Mouse (Mus musculus) WW6 (cell line): ENCODE measurements around the gene Gps1.
"Not testable (repeated sequence)": the region's sequence is repeated elsewhere in the genome, so short reads cannot be mapped to it uniquely, and the experiment has no call there.

Experiments used
- DNase-seq: peaks from one replicate; pipeline ENCODE4 v3.0.0-alpha.2; 2013; ENCODE audit warnings: low read depth, low spot score

Gene Gps1

DNA sequence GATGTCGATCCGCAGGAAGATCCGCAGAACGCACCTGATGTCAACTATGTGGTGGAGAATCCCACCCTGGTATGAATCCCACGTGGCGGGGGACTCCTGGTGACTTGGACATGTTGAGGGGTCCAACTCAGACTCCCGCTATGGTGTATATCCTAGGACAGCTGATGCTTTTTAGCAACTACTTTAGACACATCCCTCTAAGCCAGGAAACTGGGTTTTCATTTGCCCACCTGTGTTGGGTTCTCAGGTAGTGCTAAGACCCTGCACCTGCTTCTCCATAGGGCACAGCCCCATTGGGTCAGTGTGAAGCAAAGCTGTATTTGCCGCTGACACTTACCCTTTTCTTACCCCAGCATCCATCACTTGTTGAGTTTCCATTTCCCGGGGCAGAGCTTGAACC is 1.1 kb downstream of the Gps1 start:
- no peak for DNase-seq

DNA sequence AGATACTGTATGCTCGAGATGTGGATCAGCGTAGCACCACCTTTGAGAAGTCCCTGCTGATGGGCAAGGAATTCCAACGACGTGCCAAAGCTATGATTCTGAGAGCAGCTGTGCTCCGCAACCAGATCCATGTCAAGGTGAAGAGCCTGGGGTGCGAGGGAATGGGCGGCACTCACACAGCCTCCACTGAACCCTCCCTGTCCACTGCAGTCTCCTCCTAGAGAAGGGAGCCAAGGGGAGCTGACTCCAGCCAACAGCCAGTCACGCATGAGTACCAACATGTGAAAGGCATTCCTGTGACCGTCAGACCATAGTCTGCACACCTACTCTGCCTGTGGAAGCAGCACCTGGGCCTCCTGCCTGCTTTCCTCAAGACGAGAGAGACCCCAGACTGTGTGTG is 4.4 kb downstream of the Gps1 start:
- not testable (repeated sequence) for DNase-seq

DNA sequence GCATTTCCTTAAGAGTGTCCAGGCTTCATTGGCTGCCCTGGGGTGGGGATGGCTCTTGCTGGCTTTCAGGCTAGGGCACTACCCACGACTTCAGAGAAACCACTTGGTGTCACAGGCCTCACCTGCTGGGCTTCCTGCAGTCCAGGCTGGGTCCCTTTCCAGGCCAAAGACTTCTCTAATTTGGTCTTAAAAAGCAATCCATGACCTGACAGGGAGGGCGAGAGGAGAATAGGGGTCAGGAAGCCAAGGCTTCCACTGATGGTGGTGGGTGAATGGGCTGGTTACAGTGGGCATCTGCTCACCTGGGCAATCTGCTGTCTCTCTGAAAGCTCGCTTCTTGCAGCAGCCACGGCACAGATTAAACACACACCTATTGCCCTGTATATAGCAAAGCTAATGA is 5.3 kb downstream of the Gps1 start:
- no peak for DNase-seq

DNA sequence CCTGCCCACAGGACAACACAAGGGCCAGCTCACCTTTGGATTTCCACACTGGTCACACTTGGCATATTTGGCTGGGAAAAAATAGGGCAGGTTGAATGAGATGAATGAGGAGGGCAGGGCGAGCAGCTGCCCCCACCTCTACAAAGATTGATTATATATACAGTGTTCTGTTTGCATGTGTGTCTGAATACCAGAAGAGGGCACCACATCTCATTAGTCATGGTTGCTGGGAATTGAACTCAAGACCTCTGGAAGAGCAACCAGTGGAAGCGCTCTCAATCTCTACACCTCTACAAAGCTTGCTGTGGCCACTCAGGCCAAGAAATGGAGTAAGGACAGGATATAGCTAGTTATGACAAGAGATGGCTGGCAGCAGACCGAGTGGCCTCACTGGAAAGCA is 5.7 kb downstream of the Gps1 start:
- no peak for DNase-seq

DNA sequence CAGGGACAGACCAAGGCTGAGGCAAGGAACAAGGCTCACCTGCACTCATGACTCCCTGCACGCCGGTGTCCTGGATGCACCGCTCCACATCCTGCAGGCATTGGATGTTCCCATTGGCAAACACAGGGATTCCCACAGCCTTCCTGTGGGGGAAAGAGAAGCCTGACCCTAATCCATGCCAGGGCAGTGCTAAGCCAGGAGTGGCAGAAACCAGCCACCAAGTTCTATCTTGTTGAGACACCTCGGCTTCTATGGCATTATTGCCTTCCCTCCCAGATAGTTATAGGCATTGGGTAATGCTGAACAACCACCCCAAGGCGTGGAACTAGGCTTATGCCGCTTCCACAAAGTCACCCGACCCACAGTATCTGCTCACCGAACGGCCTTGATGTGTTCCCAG is 8.6 kb downstream of the Gps1 start:
- DNase-seq: no peak

DNA sequence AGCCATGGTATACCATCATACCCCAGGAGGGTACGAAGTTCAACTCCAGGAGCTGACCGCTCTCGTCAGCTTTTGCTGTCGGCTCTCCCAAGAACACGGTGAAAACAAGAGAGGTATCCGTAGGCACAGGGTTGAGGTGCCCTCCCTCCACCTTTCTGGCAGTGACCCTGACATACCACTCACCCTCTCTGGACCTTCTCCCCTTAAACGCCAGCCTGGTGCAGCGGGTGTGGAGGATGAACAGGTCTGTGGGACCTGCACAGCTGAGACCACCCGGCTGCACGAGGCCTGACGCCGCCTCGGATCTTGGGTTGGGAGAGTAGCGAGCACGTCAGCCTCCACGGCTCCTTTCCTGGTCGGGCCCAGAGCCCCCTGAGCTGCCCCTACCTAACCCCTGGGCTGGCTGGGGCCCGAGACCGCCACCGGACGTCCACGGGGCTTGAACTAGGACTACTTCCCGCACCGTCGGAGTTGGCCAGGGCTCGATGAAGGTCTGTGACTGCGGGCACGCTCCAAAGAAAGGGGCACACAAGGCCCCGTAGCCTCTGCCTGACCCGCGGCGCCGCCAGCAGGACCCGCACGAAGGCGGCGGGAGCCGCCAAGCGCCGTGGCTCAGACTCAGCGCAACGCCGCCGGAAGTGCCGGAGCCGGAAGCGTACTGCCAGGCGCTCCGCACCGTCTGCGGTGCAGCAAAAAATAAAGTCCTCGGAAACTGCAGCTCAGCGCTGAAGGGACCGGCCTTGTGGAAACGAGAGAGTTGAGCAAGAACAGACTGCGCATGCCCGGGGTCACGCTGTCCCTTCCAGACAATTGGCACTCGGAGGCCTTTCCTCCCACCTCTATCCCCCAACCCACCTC is 11.9 kb downstream of the Gps1 start, which contains the start of gene Dus1l:
TSS of gene Dus1l (minus strand) at position 648 of the 858 bp plus-strand sequence.
- DNase-seq: peak; percentile 98

DNA sequence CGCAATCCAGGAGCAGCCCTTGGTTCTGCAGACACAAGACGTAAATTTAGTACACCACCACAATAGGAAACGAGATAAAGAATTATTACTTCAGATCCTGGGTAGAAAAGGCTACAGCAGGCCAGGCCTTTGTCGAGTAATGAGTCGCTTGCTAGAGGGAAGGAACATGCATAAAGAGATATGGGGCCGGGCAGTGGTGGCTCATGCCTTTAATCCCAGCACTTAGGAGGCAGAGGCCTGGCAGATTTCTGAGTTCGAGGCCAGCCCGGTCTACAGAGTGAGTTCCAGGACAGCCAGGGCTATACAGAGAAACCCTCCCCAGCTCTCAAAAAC is 12.5 kb downstream of the Gps1 start:
- no peak for DNase-seq

DNA sequence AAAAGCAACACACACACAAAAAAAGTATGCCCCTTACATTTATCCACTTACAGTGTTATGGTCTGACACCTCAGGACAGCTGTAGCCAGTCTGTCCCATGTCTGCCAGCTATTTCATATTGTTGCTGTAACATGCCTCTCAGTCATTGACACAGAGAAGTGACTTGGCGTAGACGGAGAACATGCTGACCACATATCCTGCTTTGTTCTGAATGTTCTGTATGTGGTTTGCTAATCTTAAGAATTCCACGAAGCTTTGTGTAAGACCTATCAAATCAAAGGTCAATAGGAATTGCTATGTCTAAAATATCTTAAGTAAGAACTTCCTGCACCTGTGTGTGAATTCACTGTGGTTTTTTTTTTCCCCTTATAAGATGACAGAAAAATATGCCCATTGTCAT is 14.2 kb downstream of the Gps1 start:
- no peak for DNase-seq

DNA sequence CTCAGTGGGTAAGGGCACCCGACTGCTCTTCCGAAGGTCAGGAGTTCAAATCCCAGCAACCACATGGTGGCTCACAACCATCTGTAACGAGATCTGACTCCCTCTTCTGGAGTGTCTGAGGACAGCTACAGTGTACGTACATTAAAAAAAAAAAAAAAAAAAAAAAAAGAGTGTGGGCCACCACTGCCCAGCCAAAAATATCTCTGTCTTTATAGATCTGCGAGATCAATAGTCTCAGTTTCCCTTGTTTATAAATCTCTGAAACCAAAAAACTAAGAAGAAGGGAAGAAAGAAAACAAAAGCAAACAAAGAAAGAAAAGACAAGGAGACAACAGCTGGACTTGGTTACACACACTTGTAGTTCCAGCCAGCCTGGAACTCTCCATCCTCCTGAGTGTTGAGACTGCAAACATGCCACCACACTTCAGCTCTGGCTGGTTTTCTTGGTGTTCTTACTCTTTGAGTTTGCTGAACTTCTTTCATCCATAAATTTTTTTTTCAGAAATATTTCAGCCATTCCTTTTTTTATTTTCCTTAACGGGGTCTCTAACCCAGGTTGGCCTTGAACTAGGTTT is 15.3 kb downstream of the Gps1 start:
- DNase-seq: no peak

DNA sequence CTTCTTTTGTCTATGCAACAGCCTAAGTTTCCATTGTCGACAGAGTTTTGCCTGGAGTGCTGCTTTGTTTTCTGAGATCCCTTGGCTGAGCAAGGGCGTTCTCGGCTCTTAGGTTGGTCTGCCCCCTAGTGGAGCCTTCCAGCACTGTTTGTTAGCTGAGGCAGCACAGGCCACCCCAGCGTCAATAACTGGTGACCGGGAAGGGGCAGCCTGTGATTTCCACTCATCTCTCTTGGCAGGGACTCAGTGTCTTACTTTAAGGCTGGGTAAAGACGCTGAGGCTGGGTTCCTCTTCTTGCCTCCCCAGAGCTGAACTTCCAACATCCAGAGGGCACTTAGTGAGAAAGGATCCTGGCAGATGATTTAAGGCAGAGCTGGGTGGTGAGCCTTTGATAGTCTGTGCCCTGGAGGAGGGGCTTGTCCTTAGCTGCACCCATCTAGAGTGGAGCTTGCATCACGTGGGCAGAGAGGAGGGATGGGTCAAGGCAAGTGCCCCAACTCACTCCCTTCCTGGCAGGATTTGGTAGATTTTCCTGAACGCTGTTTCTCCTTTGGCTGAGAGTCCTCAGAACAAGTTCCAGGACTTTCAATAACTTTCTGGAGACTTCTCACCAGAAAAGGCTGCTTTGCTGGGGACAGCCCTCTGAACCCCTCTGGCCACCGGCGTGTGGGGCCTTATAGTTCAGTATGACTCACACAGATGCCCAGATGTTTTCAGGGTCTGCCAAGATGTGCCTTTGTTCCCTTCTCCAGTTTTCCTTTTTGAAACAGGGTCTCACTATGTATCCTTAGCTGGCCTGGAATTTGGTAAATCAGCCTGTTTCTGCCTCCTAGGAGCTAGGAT is 16.2 kb downstream of the Gps1 start:
- DNase-seq: peak; percentile 93

DNA sequence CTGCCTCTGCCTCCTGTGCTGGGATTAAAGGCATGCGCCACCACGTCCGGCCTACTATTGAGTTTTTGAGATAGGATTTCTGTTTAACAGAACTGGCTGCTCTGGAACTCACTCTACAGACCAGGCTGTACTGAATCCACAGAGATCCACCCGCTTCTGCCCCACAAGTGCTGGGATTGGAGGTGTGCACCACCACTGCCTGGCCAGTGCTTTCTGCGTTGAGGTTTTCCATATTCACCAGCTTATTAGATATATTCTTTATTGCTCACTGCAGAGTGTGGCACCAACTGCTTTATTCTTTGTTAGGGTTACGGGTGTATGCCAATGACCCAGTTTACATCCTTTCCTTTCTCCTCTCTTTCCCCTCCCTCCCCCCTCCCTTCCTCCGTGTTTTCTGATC is 20.2 kb downstream of the Gps1 start:
- no peak for DNase-seq

DNA sequence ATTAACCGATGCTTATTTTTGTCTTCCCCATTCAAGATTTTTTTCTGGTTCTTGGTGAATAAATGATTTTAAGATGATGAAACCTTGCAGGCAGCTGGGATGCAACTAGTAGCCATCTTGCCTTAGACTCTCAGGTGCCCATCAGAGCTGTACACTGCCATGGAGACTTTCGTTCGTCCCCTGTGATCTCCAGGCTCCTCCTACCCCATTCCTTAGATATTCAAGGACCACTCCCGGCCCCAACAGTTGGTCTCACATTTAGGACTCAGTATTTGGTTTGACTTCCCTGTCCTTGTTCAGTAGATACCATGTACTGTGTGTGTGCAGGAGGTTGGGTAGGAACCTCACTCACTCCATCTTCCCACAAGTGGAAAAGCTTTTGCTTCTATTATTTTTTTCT is 20.7 kb downstream of the Gps1 start:
- DNase-seq: no peak

DNA sequence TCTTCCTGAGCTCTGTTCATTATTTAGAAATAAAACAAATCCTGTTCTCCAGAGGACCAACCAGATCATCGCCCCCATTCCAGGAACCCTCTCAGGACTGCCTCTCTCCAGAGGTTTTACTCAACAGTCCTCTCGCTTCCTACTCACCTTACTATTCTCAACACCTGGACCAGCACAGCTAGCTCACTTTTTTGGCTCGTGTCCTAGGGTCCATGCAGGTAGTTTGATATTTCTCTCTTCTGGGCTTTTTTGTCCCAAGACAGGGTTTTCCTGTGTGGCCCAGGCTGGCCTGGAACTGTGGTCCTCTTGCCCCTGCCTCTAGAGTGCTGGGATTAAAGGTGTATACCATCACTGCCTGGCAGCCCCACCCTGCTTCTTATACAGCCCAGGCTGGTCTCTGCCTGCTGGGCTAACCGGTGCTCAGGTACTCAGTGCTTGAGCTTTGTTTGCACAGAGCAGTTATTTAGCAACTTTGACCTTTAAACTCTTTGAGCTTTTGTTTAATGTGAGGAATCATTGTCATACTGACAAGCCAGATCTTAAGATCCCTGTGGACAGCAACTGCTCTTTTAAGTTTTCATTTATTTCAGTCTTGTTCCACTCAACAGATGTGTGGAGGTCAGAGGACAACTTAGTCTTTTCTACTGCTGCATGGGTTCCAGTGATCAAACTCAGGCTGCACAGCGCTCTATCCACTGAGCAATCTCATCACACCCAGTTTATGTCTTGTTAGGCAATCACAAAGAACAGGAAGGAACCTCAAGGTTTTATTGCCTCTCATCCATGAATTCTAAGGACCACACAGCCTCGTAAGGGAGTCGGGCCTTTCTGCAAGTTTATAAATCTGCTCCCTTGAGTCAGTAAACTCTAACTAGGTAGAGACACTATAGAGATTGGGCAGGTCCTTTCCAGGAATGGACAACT is 21.6 kb downstream of the Gps1 start:
- no peak for DNase-seq

DNA sequence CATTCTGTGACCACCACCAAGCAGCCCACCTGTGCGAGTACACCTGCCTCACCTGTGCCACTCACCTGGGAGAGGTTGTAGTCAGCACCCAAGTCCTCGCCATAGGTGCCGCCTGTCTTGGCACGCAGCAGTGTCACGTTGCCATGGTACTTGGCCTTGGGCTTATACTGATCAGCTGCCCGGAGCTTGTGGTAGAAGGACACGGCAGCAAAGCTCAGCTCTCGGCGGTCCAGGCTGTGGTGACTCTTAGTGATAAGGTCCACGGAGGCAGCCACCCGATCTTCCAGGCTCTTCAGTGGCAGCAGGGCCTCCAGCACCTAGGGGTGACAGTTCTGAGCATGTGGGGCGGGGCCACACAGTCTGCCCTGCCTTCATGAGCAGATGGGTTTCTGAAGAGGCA is 23.9 kb downstream of the Gps1 start:
- no peak for DNase-seq

DNA sequence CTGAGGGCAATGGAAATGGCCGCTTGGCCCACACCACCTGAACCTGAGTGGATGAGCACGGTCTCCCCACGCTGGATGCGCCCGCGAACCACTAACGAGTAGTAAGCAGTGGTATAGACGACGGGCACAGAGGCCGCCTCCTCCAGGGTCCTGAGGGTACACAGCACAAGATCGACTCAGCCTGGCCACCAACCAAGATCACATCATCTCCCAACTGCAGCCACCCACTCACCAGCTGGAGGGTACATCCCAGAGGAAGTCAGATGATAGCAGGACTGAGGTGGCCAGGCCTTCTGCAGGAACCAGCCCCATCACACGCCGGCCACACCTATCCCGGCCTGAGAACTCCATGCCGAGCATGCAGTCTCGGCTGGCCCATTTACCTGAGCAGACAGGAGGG is 28.0 kb downstream of the Gps1 start:
- no peak for DNase-seq

DNA sequence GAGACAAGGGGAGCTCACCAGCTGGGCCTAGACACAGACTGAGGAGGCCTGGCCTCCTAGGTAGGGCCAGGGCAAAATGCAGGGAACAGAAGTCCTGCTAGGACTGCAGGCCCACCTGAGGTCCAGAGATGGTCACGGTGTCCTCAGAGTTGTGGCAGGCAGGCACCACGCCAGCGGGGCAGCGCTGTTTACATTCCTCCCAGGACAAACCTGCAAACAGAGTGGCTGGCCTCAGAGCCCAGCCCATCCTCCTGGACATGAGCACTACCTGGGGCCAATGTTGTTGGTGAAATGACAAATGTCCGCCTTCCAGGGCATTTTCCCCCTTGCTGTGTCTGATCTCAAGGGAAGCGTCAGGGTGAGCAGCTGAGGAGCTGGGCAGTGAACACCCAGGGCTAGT is 33.3 kb downstream of the Gps1 start:
- no peak for DNase-seq

DNA sequence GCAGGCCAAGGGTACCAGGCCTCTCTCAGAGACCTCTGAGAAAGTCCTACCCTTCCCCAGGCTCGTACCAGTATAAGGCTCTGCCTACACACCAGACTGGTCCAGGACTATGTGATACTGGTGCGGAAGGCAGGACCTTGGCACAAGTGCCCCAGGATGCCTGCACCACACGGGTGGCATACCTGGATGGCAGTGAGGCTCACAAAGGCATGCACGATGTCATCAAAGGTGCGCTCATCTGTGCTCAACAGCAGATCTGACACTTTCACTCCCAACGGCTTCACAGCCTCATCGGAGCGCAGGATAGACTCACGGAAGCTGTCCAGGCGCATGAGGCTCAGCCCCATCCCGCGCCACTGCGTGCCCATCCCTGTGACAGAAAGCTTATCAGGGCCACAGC is 34.2 kb downstream of the Gps1 start:
- DNase-seq: no peak

DNA sequence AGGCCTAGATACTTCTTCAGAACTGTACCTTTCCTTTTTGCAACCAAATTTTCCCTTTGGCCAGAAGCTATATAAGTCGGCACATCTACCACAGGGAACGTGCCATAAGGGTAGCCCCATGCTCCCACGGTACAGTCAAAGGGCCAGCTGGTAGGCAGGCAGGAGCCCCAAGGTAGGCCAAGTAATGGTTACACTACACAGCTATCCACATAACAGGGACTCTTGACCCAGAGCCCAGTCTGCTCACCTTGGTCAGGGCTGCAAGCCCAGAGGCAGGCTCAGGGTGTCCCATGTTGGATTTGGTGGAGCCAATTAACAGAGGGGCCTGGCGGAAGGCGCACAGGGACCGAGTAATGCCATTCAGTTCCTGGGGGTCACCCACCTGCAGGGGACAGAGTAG is 35.5 kb downstream of the Gps1 start:
- no peak for DNase-seq

DNA sequence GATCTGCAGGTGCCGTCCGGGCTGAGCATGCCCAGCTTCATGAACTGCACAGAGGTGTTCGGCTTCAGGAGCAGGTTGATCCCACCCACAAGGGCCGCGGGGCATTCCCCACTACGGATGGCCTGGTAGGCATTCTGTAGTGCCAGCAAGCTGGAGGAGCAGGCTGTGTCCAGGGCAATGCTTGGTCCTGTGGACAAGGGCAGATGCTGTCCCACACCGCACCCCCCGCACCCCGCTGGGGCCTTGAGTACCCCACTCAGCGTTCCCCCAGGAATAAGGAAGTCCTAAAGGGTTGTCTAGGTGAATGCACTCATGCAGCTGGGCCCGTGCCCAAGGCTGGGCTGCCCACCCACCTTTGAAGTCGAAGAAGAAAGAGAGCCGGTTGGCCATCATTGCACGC is 36.5 kb downstream of the Gps1 start:
- no peak for DNase-seq

DNA sequence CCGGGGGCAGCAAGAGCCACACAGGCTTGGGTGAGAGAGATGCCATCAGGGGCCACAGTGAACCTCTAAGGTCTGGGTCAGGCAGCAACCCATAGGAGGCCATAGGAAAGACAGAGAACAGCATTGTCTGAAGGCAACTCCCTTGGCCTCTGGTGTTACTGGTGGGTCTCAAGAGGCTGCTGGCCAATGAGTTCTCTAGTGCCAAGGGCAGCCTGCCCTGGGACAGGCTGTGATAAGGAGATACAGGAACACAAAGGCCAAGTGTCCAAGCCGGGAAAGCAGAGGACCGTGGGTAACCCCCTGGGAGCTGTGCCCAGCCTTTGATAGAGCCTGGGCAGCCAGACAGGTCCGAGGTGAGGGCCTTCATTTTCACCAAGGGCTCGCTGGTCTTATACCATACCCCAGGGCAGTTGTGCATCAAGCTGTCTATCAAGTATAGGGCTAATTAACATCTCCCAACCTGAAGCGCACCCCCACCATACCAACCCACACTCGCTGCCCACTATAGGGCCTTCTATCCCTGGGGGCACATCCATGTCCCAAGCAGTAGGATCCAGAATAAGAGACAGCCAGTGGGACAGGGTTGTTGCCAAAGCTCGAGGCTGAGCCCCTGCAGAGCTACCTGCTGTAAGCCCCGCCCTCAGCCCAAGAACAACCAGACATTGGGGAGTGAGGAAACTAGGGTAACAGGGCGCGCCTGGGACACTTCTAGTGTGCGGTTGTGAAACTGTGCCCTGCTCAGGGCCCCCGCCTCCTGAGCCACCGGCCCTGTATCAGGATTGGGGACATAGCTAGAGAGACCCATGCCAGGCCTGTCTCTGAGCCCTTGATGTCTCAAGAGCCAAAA is 37.2 kb downstream of the Gps1 start:
- no peak for DNase-seq

DNA sequence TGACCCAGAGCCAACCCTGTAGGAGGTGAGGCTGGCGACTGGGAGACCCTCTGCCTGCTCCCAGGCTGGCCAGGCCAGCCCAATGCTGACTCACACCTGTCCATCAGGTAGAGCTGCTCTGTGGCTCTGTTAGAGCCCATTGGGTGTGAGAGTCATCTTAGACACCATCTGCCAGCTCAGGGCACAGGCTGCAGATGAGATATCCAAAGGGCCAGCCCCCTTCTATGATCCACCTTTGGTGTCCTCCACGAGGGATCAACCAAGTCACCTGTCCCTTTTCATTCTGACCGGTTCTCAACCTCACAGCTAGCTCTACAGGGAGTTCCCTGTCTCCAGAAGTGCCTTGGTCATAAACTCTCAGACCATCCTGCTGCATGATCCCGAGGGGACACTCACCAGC is 38.2 kb downstream of the Gps1 start:
- DNase-seq: no peak
